ENCODE assay signal across 20 mouse cellular contexts in the genomic region with DNA sequence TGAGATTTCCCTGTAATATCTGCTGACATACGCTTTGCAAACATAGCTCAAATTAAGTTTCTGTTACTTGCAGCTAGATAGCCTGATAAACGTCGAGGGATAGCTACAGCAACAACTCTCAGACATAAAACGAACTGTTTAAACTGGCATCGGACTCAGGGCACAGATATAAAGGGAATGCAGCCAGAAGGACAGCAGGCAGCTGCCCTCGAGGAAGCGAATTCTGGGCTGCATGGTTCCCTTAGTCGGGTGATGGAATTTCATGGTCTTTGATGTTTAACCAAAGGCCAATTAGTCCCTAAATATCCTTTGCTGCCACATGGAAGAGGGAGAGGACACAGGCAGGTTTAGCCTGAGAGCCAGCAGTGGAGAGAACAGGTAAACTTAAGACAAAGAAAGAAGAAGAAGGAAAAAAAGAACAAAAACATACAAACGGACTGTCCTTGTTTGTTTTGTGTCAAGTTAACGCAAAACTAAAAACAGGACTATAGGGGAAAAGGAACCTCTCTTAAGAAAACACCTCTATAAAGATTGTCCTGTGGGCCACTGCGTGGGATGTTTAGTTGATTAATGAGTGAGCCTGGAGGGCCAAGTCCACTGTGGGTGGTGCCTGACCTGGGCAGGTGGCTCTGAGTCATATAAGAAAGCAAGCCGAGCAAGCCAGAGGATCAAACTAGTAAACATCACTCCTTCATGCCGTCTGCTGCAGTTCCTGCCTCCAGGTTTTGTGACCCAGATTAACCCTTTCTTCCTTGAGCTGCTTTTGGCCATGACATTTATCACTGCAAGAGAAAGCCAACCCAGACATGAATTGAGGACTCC.
DNase-seq lines count a peak whose midpoint lies in the region; ATAC-seq and TF ChIP-seq lines count a peak whose summit lies in the region.
"Had no signal": no experiment of that assay in that cellular context is flagged by ENCODE, and none has a peak within 500 bp of the region (broad histone marks: within the 10 kb centered on the region; RNA-seq: fewer than 3 reads in every experiment).

No protein-coding gene starts in this region.

- peak; percentile 92 for ATAC-seq in intestine, embryonic 16.5 days
- peak; percentile 79; the same call in 1 of the 2 replicates for ATAC-seq in kidney, embryonic 16.5 days (ENCODE audit: low FRiP score, low TSS enrichment)
- ATAC-seq in frontal cortex, adult (ENCODE audit: low TSS enrichment), result no peak

- intact Hi-C loops in gastrocnemius, adult 2 months (cut with DNase I), result no loop called here

- whole genome bisulfite sequencing in intestine, embryonic 16.5 days, result 47% methylated on average over 13 of the region's 13 CpGs
- WGBS in kidney, embryonic 16.5 days, result 24% methylated on average over 13 of the region's 13 CpGs
- WGBS in small intestine, adult 2 months, result 21% methylated on average over 13 of the region's 13 CpGs
- WGBS in embryonic facial prominence, embryonic 10.5 days, result 53% methylated on average over 13 of the region's 13 CpGs

- no peaks in the 10 kb centered on the region for H3K27me3 ChIP-seq in intestine, embryonic 16.5 days (replicated peaks; ENCODE audit: control insufficient read depth, insufficient read depth, low read length)
- H3K27me3 ChIP-seq in kidney, embryonic 16.5 days (ENCODE audit: insufficient read depth, low read length), result no peaks in the 10 kb centered on the region
- no peaks in the 10 kb centered on the region for H3K27me3 ChIP-seq in small intestine, adult 2 months (ENCODE audit: control insufficient read depth, insufficient read depth, low read length)
- no peaks in the 10 kb centered on the region for H3K27me3 ChIP-seq in embryonic facial prominence, embryonic 10.5 days (replicated peaks; ENCODE audit: low read depth, poor library complexity, severe bottlenecking)
- H3K27me3 ChIP-seq: embryonic facial prominence, embryonic 13.5 days had no signal

- no peak overlapping the region for H3K27ac ChIP-seq in intestine, embryonic 16.5 days (ENCODE audit: low read length)
- no peak overlapping the region; the same call in 1 of the 2 replicates for H3K27ac ChIP-seq in kidney, embryonic 16.5 days (ENCODE audit: low read length)
- H3K27ac ChIP-seq in small intestine, adult 2 months (ENCODE audit: insufficient read depth, low read depth, low read length), result peak overlapping the region; percentile 81
- no peak overlapping the region for H3K27ac ChIP-seq in gastrocnemius, adult 2 months
- H3K27ac ChIP-seq in embryonic facial prominence, embryonic 10.5 days (replicated peaks), result no peak overlapping the region
- H3K27ac ChIP-seq: embryonic facial prominence, embryonic 13.5 days; forebrain, embryonic 10.5 days; limb, embryonic 10.5 days had no signal

- H3K36me3 ChIP-seq in intestine, embryonic 16.5 days (ENCODE audit: control insufficient read depth, insufficient read depth, low read length), result no peaks in the 10 kb centered on the region
- H3K36me3 ChIP-seq in kidney, embryonic 16.5 days (ENCODE audit: insufficient read depth, low read length), result no peaks in the 10 kb centered on the region
- H3K36me3 ChIP-seq in small intestine, adult 2 months (ENCODE audit: control insufficient read depth, insufficient read depth, low read length), result no peaks in the 10 kb centered on the region
- no peaks in the 10 kb centered on the region for H3K36me3 ChIP-seq in embryonic facial prominence, embryonic 10.5 days (replicated peaks)
- H3K36me3 ChIP-seq: embryonic facial prominence, embryonic 13.5 days; forebrain, embryonic 10.5 days; limb, embryonic 10.5 days had no signal

- no peaks in the 10 kb centered on the region for H3K4me1 ChIP-seq in intestine, embryonic 16.5 days (ENCODE audit: control insufficient read depth, insufficient read depth, low read length)
- H3K4me1 ChIP-seq in kidney, embryonic 16.5 days (ENCODE audit: insufficient read depth, low read length), result no peaks in the 10 kb centered on the region
- H3K4me1 ChIP-seq in small intestine, adult 2 months (ENCODE audit: control insufficient read depth, insufficient read depth, insufficient read length, low read length), result peaks cover 5% of the 10 kb centered on the region; the same call in 1 of the 2 replicates
- 0 out of 2 replicates have a peak, but pooled peaks cover 6% of the 10 kb centered on the region for H3K4me1 ChIP-seq in embryonic facial prominence, embryonic 10.5 days

- H3K4me2 ChIP-seq in intestine, embryonic 16.5 days (ENCODE audit: low read depth, low read length), result no peak overlapping the region
- no peak overlapping the region for H3K4me2 ChIP-seq in kidney, embryonic 16.5 days (replicated peaks; ENCODE audit: low read depth, low read length)
- H3K4me2 ChIP-seq: embryonic facial prominence, embryonic 13.5 days; midbrain, embryonic 11.5 days had no signal

- no peak for TF ChIP-seq POLR2A in small intestine, adult 2 months (IDR thresholded peaks at IDR 0.05; ENCODE audit: low read depth, low read length)

- no peaks in the 10 kb centered on the region for H3K9me3 ChIP-seq in intestine, embryonic 16.5 days (ENCODE audit: control insufficient read depth, low read length)
- H3K9me3 ChIP-seq in kidney, embryonic 16.5 days (ENCODE audit: low read length), result no peaks in the 10 kb centered on the region
- 0 out of 2 replicates have a peak, but pooled peaks cover 3% of the 10 kb centered on the region for H3K9me3 ChIP-seq in embryonic facial prominence, embryonic 10.5 days
- H3K9me3 ChIP-seq: limb, embryonic 10.5 days had no signal

- no peak for TF ChIP-seq CTCF in small intestine, adult 2 months (IDR thresholded peaks at IDR 0.05; ENCODE audit: extremely low read depth, insufficient read length, insufficient replicate concordance, low read depth, low read length)
- no peak for TF ChIP-seq CTCF in gastrocnemius, adult 2 months (IDR thresholded peaks at IDR 0.05)

- no peak overlapping the region for H3K4me3 ChIP-seq in intestine, embryonic 16.5 days (ENCODE audit: low read length)
- no peak overlapping the region for H3K4me3 ChIP-seq in kidney, embryonic 16.5 days (ENCODE audit: low read length)
- no peak overlapping the region for H3K4me3 ChIP-seq in small intestine, adult 2 months (ENCODE audit: low read depth, low read length)
- no peak overlapping the region for H3K4me3 ChIP-seq in gastrocnemius, adult 2 months
- H3K4me3 ChIP-seq in embryonic facial prominence, embryonic 10.5 days, result no peak overlapping the region
- H3K4me3 ChIP-seq: embryonic facial prominence, embryonic 13.5 days; forebrain, embryonic 10.5 days; limb, embryonic 10.5 days; myocyte had no signal

- peak; percentile 51 to 65 for DNase-seq in cerebellum, postnatal 10 days
- no peak for DNase-seq in cerebellum, postnatal 4 days (ENCODE audit: low spot score in 2 of 2)
- DNase-seq in gastrocnemius, adult 2 months, result no peak
- DNase-seq in embryonic facial prominence, embryonic 10.5 days (ENCODE audit: low spot score), result no peak
- DNase-seq: cerebellum, postnatal 36 days; heart, postnatal 36 days; lung, adult 2 months; lung, postnatal 4 days; right cerebral cortex, adult 18-20 months; spleen, adult 18-20 months; thymus, postnatal 25 days had no signal

- H3K9ac ChIP-seq in intestine, embryonic 16.5 days (ENCODE audit: low read depth, low read length), result no peak overlapping the region
- no peak overlapping the region for H3K9ac ChIP-seq in kidney, embryonic 16.5 days (replicated peaks; ENCODE audit: low read length)
- H3K9ac ChIP-seq: embryonic facial prominence, embryonic 13.5 days had no signal

Comparison
In these comparisons a context has a peak if more than half of its experiments do, and no peak if none do; other contexts are left out.
1. DNase-seq: peak in cerebellum, postnatal 10 days (2 of 2); none in cerebellum, postnatal 4 days (0 of 2), gastrocnemius, adult 2 months (single experiment) and embryonic facial prominence, embryonic 10.5 days (single experiment).